8 mouse cellular contexts compared by ENCODE assay signal in the genomic region with DNA sequence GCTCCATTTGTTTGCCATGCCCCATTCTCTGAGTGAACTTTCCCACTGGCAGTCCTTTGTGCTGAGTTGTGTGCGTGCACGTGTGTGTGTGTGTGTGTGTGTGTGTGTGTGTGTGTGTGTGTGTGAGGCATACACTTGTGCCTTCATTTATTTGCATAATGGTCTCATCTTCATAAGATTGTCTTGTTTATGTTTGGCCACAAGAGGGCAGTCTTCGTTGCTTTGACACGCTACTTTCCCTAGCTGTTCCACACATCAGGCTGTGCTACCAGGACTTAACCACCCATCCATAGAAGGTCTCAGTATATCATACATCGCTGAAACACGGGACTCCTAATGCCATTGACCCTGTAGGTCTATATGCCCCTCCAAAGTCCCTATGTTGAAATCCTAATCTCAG. TPM values are rescaled to one million over a fixed set of nuclear protein-coding genes. Genes with fewer than 3 reads are reported as not detected.
A peak's percentile ranks its signal among the peaks of the same experiment; 100 is the strongest.
DNase-seq lines count a peak whose midpoint lies in the region; ATAC-seq and TF ChIP-seq lines count a peak whose summit lies in the region.

No protein-coding gene starts in this region.

- no peaks in the 10 kb centered on the region for H3K9me3 ChIP-seq in kidney, embryonic 15.5 days (replicated peaks)
- no peaks in the 10 kb centered on the region for H3K9me3 ChIP-seq in liver, embryonic 14.5 days (ENCODE audit: control insufficient read depth, low read length)
- H3K9me3 ChIP-seq in neural tube, embryonic 14.5 days (ENCODE audit: control insufficient read depth, low read length) = no peaks in the 10 kb centered on the region

- no peaks in the 10 kb centered on the region for H3K4me1 ChIP-seq in kidney, embryonic 15.5 days
- H3K4me1 ChIP-seq in liver, embryonic 14.5 days (replicated peaks; ENCODE audit: control insufficient read depth in 2 of 2, insufficient read depth in 2 of 2, low read length in 1 of 2) = no peaks in the 10 kb centered on the region
- H3K4me1 ChIP-seq in neural tube, embryonic 14.5 days (ENCODE audit: control insufficient read depth, insufficient read depth, low read length) = no peaks in the 10 kb centered on the region

- WGBS in kidney, embryonic 15.5 days = 14% methylated on average over 6 of the region's 6 CpGs
- 4% methylated on average over 6 of the region's 6 CpGs for WGBS in liver, embryonic 14.5 days (ENCODE audit: insufficient replicate concordance)
- 9% methylated on average over 6 of the region's 6 CpGs for WGBS in neural tube, embryonic 14.5 days

- no peak for TF ChIP-seq EP300 in liver, embryonic 14.5 days (IDR thresholded peaks at IDR 0.05; ENCODE audit: low read depth)

- no peak overlapping the region for H3K27ac ChIP-seq in kidney, embryonic 15.5 days
- no peak overlapping the region for H3K27ac ChIP-seq in liver, embryonic 14.5 days
- H3K27ac ChIP-seq in neural tube, embryonic 14.5 days (ENCODE audit: low read depth, low read length) = no peak overlapping the region

- no peak overlapping the region for H3K9ac ChIP-seq in kidney, embryonic 15.5 days
- H3K9ac ChIP-seq in liver, embryonic 14.5 days (replicated peaks) = no peak overlapping the region
- H3K9ac ChIP-seq in neural tube, embryonic 14.5 days (replicated peaks; ENCODE audit: low read depth, low read length) = no peak overlapping the region

- peak; percentile 49 for ATAC-seq in CD4-positive, CD25-positive, alpha-beta regulatory T cell, adult 4 months
- peak; percentile 71; the same call in 1 of the 2 replicates for ATAC-seq in kidney, embryonic 15.5 days (replicated peaks; ENCODE audit: low FRiP score)
- no peak for ATAC-seq in liver, embryonic 14.5 days (ENCODE audit: insufficient read depth)
- peak; percentile 76; the same call in 1 of the 2 replicates for ATAC-seq in neural tube, embryonic 14.5 days (ENCODE audit: low read depth)

- TF ChIP-seq CTCF in liver, embryonic 14.5 days (IDR thresholded peaks at IDR 0.05; ENCODE audit: low read depth) = peak; percentile 81

- H3K36me3 ChIP-seq in kidney, embryonic 15.5 days = no peaks in the 10 kb centered on the region
- no peaks in the 10 kb centered on the region for H3K36me3 ChIP-seq in liver, embryonic 14.5 days (replicated peaks; ENCODE audit: control insufficient read depth, insufficient read depth, low read depth)
- H3K36me3 ChIP-seq in neural tube, embryonic 14.5 days (ENCODE audit: control insufficient read depth, insufficient read depth, low read length) = no peaks in the 10 kb centered on the region

- peak; percentile 90 for DNase-seq in NIH3T3 (ENCODE audit: low read depth)
- DNase-seq in cerebellum, postnatal 14 days = peak; percentile 73 to 76
- peak; percentile 52 for DNase-seq in gastrocnemius, postnatal 10 days
- peak; percentile 9 to 31 (median 13) for DNase-seq in liver, embryonic 14.5 days (ENCODE audit: low read depth in 3 of 3, low spot score in 3 of 3)
- DNase-seq in urinary bladder, postnatal 36 days (ENCODE audit: low spot score in 2 of 2) = no peak

- no peak overlapping the region for H3K4me3 ChIP-seq in kidney, embryonic 15.5 days (replicated peaks)
- no peak overlapping the region for H3K4me3 ChIP-seq in liver, embryonic 14.5 days (ENCODE audit: insufficient read depth in 1 of 2, low read depth in 2 of 2, low read length in 2 of 2)
- no peak overlapping the region for H3K4me3 ChIP-seq in neural tube, embryonic 14.5 days (ENCODE audit: low read depth, low read length)

- H3K27me3 ChIP-seq in kidney, embryonic 15.5 days = no peaks in the 10 kb centered on the region
- no peaks in the 10 kb centered on the region for H3K27me3 ChIP-seq in liver, embryonic 14.5 days (ENCODE audit: control insufficient read depth, insufficient read depth, low read length)
- H3K27me3 ChIP-seq in neural tube, embryonic 14.5 days (ENCODE audit: control insufficient read depth, insufficient read depth, low read length) = no peaks in the 10 kb centered on the region

- H3K4me2 ChIP-seq in kidney, embryonic 15.5 days = no peak overlapping the region
- H3K4me2 ChIP-seq in liver, embryonic 14.5 days (ENCODE audit: low read depth) = no peak overlapping the region
- no peak overlapping the region for H3K4me2 ChIP-seq in neural tube, embryonic 14.5 days (ENCODE audit: low read depth, low read length)

RNA-seq across cellular contexts. Expression of a gene that starts 39.3 kb away (rescaled TPM):
- under 1 TPM in 1 of 2 experiments, not detected in 1; 0.24 TPM for polyA plus RNA-seq in CD4-positive, CD25-positive, alpha-beta regulatory T cell, adult 4 months (2017; shearing (Covaris generic))
- under 1 TPM; 0.80 to 0.86 TPM for total RNA-seq in gastrocnemius, postnatal 10 days (2021)
- polyA plus RNA-seq in kidney, embryonic 15.5 days (2015; fragmentation: Nextera tagmentation; extraction: Ambion mirVana) = 14.5 and 17.3 TPM in 2 replicates
- polyA plus RNA-seq in liver, embryonic 14.5 days (2012; rRNA removed) = 0.04 TPM in 1 of 2 replicates, not detected in the other
- polyA plus RNA-seq in liver, embryonic 14.5 days (2014; fragmentation: Nextera tagmentation; extraction: Ambion mirVana) = not detected in 2 replicates
- 0.57 and 1.1 TPM in 2 replicates for polyA plus RNA-seq in neural tube, embryonic 14.5 days (2014; fragmentation: Nextera tagmentation; extraction: Ambion mirVana)

Comparison
In these comparisons a context has a peak if more than half of its experiments do, and no peak if none do; other contexts are left out.
1. DNase-seq: peak in NIH3T3 (single experiment), cerebellum, postnatal 14 days (2 of 2), gastrocnemius, postnatal 10 days (single experiment) and liver, embryonic 14.5 days (3 of 3); none in urinary bladder, postnatal 36 days (0 of 2).